Mouse (Mus musculus) CH12F3 (cell line): ENCODE data around the gene Cbx3.
"Not testable (repeated sequence)": the region's sequence is repeated elsewhere in the genome, so short reads cannot be mapped to it uniquely, and the experiment has no call there.

ENCODE experiments used
- in situ Hi-C: fragments of 300-500 bp; cut with MboI; formaldehyde crosslinking; loops from 2 replicates; pipeline ENCODE4 v1.14.3; 2020; ENCODE audit warnings: low sequenced_read_pairs

Cbx3 gene

DNA sequence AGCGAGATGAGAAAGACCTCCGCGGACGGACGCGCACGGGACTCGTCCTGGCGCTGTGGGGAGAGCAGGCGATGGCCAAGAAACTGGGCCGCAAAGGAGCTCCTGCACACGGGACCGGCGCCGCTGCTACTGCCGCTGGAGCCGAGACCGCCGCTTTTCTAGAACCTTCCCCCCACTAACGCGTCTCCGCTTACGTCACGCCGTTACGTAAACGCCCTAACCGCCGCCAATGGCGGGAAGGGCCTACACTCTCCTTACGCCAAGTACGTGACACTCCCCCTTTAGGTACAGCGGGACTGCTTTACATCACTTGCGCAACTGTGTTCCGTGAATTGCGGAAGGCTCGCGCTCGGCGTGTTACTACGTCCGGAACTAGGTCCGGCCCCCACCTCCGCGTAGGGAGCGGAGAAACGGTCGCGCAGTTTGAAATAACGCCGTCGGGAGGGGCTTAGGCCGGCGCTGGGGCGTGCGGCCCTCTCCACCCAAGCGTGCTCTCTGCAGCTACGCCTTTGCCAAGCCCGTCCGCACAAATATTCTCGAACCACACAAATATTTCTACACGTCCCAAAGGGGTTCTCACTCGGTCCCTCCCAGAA, 347 bp upstream of the Cbx3 start, which contains the start of gene Hnrnpa2b1:
Gene Hnrnpa2b1 (minus strand): TSS at position 180 of the 596 bp plus-strand sequence.
- in situ Hi-C loops, result no loop called here

DNA sequence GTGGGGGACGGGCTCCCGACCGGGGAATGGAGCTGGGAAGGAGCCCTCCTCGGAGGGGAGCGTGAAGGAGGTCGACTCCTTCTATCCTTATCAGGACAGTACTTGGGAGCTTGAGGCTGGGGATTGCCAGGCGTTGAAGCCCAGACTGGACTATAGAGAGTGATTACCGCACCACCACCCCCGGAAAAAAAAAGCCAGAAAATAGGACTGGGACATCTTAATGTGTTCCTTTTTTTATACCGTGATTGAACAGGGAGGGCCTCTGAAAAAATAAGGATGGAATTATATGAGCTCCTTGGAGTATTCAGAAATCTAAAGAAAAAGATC, 982 bp downstream of the Cbx3 start:
- in situ Hi-C loops, result no loop called here

DNA sequence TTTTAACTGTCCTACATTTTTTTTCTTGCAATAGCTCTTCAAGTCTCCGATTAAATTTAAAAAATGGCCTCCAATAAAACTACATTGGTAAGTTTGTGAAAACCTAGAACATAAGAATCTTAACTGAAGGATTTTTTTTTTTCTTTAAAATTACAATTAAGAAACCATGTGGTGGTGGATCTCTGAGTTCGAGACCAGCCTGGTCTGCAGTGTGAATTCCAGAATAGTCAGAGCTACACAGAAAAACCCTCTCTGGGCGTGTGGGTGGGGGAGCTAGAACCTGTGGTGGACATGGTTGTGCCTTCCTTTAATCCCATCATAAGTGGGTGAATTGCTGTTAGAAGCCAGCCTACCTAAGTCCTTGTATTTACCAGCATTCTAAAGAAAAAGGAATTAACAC, 1.6 kb downstream of the Cbx3 start:
- in situ Hi-C loops, result no loop called here

DNA sequence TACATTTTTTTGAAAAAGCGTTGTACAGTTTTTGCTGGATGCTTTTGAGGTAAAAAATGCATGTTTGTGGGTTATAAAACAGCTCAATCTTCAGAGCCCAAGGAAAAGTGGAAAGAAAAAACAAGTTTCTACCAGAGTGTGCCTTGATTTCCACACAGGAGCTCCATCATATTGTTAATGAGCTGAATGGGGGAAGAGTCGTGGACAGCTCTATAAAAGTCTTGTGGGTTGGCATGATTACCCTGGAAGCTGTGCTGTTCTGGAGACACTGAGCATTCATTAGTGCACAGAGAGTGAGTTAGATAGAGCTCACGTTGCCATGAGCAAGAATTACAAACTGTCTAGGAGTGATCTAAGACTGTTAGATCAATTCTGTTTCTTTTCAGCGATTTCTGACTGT, 2.1 kb downstream of the Cbx3 start:
- in situ Hi-C loops, result no loop called here

DNA sequence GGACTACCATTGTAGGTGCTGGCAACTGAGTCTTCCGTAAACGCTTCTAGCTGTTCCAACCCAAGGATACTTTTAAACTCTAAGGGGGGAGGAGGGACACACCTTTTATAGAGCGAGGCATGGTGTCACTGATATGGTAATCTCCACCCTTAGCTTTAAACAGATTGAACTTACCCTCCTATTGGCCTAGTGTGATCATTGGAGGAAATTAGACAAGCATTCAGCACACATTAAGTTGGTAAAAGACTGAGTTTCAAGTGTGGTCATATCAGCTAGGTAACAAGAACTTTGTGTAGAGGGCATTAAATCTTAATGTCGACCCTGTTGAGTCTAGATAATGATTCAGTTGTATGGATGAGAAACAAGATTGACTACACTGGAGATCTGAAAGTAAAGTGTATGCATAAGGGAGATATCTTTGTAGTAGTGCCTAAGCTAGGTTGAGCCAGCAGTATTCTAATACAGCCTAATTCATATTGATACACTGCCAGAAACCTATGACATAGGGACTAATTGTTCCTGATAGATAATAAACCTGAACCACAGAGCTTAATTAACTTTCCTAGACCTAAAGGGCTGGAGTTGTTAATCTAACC, 9.1 kb downstream of the Cbx3 start:
- in situ Hi-C loops, result no loop called here

DNA sequence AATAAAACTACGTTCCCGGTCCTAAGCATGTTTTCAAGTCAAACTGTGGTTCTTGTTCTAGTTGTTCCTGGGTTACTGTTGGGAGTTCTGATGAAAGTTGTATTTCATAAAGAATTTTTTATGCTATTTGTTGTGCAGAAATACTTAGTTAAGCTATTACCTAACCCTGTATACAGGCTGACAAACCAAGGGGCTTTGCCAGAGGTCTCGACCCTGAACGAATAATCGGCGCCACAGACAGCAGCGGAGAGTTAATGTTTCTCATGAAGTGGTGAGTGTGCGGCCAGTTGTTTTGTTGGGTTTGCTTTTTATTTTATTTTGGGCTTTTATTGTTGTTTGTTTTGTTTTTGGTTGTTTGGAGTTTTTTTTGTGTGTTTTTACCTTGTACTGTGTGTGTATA, 11.4 kb downstream of the Cbx3 start:
- in situ Hi-C loops, result no loop called here

DNA sequence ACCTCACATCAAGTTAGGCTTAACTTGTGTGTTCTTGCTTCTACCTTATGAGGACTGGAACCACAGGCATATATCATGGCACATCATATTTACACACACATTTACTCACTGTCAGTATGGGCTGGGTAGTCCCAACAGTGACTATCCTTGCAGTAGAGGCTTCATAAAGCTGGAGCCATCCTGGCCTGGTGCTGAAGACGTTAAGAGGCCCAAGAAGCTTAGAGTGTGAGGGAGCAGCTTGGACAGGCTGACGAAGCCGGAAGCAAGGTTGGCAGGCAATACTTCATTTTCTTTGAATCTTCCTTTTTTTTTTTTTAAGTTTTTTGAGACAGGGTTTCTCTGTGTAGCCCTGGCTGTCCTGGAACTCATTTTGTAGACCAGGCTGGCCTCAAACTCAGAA, 13.7 kb downstream of the Cbx3 start:
- in situ Hi-C loops, result no loop called here

DNA sequence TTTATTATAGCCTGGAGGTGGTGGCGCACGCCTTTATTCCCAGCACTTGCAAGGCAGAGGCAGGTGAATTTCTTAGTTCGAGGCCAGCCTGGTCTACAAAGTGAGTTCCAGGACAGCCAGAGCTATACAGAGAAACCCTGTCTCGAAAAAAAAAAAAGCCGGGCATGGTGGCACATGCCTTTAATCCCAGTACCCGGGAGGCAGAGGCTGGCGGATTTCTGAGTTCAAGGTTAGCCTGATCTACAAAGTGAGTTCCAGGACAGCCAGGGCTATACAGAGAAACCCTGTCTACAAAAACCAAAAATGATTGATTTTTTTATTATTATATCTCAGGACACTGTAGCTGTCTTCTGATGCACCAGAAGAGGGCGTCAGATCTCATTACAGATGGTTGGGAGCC, 14.4 kb downstream of the Cbx3 start:
- in situ Hi-C loops, result not testable (repeated sequence)

DNA sequence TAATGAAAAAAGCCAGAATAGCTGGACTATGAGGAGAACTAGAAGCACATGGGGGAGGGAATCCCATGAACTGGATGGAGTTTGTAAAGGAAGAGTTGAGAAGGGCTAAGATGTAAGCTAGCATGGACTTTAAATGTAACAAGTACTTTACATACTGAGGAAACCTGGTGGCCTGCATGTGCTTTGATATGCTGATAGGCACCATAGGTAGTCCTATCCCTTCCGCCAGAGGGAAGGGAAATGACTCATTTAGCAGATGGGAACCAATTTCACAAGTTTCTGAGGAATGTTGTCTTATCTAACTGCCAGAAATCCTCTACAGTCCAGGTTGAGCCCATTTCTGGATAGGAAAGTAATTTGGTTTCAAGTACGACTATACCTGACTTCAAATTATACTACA, 15.5 kb downstream of the Cbx3 start:
- in situ Hi-C loops, result no loop called here

DNA sequence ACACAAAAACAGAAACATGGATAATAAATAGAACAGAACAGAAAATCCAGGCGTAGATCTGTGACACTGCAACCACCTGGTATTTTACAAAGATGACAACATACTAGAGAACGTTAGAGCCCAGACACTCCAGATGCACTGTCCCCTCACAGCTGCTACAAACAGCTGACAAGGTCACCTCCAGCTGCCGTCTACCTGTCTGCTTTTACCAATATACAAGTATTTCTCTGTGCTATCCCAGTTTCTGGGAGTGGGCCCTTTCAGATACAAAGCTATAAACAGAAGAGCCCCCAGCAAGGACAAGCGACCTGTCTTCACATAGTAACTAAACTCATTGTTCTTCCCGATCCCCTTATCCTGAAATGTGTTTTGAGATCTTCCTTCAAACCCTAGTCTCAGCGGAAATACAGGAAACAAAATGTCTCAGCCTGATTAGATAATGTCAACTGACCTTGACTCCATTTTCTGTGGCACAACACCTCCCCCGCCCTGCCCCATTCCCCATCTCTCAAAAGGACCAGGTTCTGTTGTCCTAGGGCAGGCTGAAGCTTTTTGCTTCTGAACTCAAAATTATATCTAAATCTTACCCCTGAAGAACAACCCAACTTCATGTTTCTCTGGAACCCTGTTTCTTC, 16.0 kb downstream of the Cbx3 start:
- in situ Hi-C loops, result no loop called here

DNA sequence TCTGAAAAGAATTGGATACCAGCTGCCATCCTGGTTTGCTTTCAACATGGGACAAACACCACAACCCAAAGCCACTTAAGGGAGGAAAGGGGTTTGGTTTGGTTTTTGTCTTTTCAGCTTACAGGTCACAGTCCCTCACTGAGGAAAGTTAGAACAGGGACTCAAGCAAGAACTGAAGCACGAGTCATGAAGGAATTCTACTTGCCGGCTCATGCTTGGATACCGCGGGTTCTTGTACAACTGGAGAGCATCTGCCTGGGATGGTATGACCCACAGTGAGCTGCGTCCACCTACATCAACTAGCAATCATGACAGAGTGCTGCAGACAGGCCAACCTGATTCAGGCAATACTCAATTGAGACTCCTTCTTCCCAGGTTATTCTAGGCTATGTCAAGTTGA, 16.6 kb downstream of the Cbx3 start:
- in situ Hi-C loops, result no loop called here

DNA sequence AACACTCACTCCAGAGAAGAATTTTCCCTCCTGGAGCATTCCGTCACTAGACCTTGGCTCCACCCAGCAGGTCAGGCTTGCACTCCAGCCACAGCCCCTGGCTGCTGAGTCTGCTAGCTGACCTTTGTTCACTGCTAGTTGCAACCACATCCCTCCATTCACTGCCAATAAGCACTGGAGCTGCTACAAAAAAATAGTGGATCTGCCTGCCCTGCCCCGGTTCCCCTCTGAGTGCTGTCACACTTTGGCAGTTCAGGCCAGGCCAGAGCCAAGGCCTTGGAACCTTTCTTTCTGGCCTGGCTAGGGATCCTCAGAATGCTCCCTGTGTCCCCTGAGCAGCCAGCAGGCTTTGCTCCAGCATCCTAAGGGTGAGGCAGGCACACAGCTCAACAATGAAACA, 19.6 kb downstream of the Cbx3 start:
- in situ Hi-C loops, result no loop called here

DNA sequence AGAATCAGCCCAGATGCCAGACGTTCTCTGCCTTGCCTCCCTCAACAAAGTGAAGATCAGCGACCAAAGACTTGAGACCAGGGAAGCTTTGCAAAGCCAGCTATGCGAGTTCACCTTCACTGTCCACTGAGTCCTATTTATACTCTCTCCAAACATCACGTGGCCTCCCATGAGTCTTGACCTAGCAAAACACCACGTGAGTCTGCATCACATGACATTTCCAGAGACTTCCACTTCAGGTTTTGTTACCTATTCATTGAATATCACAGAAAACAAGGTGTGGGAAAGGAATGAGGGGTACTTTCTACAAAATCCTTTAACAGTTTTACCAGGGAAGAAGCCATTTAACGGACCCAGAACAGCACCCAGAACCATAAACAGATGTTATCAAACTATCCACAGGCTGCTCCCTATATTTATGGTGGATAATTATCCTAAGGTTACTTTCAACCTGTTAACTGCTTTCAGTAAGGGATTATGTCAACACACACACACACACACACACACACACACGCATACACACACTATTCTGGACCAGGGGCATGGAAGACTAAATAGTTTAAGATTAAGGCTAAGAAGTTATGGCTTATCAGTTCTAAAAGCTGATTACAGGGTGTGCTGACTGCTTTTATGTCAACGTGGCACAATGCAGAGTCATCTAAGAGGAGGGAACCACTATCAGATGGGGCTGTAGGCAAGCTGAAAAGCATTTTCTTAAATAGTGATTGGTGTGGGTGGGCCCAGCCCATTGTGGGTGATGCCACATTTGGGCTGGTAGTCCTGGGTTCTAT, 27.4 kb downstream of the Cbx3 start:
- in situ Hi-C loops, result no loop called here

DNA sequence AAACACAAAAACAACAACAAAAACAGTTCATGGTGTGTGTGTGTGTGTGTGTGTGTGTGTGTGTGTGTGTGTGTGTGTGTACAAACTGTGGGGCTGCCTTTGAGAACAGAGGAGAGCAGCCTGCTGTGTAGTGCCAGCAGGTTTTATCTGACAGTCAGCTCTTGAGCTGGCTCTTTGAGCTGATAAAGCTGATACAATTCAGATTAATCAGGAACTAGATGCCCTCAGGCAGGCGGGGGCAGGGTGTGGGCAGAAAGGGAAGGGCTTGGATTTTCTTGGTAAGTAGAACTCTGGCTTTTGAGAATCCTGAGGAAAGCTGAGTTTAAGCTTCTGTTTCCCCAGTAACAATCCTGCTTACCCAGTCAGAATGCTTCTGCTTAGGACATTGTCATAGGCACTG, 35.5 kb downstream of the Cbx3 start:
- in situ Hi-C loops, result no loop called here

DNA sequence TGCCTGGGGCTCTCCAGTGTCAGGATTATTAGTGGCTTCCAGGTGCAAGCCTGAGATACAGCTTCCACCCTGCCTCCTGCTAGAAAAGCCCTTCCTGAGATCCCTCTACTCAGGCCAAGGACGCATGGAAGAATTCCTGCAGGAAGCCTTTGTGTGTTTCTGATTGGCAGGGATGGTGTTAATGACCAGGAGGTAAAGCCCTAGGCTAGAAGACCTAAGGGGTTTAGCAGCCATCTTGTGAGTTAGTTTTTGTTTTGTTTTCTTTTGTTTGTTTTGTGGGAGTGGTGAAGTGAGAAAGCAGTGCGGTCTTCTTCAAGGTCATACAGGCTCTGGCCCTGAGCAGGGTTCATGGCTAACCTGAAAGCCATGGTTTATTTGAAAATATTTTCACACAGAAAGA, 37.4 kb downstream of the Cbx3 start:
- in situ Hi-C loops, result no loop called here

DNA sequence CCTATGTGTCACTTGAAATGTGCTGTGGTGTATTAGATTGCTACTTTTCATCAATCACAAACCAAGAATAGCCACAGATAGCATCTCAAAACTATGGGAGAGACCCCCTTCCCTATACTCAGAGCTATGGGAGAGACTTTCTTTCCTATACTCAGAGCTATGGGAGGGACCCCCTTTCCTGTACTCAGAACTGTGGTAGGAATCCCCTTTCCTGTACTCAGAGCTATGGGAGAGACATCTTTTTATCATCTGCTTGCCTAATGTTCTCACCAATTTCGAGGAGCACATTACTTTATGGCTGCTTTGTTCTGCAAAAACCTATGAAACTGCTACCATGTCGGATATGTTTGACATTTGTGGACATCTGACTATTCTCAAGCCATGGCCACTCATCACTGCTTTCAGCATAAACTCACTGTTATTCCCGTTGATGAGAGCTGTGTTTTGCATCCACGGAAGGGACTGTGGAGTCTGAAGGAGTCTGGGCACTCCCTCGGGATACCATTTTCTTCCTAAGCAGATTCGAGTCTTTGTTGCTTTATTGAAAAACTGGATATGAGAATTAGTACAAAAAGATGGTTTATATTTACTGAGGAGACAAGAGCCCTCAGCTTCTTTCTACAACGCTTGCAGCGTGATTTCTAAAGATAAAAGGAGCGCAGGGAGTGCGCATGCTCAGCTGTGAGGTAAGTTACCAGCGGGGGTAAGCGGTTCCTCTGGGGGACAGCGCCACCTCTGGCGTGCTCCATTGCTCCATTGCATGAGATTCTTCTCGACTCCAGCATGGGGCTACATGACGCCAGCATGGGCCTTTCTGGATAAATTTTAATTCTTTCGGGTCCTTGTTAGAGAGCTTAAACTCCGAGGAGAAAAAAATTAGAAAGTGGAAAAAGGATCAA, 38.8 kb downstream of the Cbx3 start:
- in situ Hi-C loops, result no loop called here

DNA sequence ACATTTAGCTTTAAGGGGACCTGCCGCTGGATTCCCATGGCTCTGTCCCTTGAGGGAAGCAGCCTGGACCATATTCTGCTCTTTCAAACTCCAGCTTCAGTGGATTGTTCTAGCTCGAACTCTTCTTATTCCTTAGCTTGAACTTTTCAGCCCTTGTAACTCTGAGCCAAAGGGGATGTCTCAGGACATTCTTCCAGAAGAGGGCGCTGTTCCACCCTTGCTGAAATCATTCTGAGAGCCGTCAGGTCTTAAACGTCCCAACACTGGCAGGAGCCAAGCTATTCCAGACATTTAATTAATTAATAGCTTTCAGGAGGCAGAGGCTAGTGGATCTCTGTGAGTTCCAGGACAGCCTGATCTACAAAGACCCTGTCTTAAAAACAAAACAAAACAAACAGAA, 39.9 kb downstream of the Cbx3 start:
- in situ Hi-C loops, result no loop called here

DNA sequence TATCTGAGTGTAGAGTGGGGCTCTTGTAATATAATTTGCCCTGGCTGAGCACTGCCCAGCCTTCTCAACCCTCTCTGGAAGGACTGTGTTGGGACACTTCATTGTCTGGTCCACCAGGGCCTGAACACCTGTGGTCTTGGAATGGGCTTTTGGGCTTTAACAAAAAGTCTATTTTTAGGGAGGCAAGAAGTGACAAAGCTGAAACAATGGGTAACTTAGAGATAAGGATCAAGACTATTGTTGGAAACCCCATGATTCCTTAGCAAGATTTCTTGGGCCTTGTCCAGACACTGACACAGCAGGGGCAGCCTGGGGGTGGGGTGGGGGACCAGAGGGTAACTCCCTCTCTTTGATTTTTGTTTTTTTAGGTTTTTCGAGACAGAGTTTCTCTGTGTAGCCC, 40.8 kb downstream of the Cbx3 start:
- in situ Hi-C loops, result no loop called here

DNA sequence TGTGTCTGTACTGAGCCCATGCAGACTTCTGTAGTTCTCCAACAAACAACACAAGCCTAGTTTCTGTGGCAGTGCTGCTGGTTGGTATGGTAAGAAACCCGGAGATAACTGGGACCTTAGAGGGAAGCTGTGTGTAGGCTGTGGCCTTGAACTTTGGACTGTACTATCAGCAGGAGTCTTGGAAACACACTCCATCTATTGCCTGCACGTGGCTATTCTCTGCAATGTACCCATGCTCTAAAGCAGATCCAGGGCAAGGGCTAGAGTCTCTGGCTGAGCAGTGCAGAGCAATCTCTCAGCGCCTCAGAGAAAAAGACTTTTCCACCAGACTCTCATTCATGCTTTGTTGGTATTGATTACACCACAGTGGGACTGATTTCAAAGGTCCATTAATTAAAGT, 43.6 kb downstream of the Cbx3 start:
- in situ Hi-C loops, result no loop called here

DNA sequence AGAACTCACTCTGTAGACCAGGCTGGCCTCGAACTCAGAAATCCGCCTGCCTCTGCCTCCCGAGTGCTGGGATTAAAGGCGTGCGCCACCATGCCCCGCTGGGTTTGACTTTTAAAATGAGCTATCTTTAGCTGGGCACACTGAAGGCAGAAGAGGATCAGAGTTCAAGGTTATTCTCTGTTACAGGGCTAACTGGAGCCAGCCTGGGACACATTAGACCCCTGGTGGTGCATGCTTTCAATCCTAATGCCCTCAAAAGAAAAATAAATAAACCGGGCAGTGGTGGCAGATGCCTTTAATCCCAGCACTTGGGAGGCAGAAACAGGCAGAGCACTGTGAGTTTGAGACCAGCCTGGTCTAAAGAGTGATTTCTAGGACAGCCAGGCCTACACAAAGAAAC, 44.7 kb downstream of the Cbx3 start:
- in situ Hi-C loops, result no loop called here

DNA sequence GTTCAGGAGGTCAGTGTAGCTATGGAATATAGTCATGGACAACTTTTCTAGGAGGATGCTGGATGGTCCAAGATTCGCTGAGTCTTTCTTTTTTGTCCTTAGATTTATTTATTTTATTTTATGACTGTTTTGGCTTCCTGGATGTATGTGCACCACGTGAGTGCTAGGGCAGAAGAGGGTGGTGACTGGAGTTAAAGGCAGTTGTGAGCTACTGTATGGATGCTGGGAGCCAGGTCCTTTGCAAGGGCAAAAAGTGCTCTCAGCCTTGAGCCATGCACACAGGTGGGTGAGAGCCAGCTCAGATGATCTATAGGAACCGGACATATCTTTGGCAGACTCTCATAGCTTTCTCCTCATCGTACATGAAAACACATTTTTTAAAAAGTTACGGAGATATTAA, 53.1 kb downstream of the Cbx3 start:
- in situ Hi-C loops, result no loop called here
